Mouse (Mus musculus) liver, postnatal 0 days (tissue): Measurements from ENCODE around the gene Zfp651.

ENCODE experiments used
- CTCF ChIP-seq: sonication (generic); IDR thresholded peaks from 2 replicates; pipeline ENCODE4 v1.5.1; 2016; ENCODE audit warnings: antibody characterized with exemption, low read depth
- EP300 ChIP-seq: IDR thresholded peaks from 2 replicates; pipeline ENCODE4 v1.6.1; 2016; ENCODE audit warnings: antibody characterized with exemption, low read depth, mild to moderate bottlenecking

DNA sequence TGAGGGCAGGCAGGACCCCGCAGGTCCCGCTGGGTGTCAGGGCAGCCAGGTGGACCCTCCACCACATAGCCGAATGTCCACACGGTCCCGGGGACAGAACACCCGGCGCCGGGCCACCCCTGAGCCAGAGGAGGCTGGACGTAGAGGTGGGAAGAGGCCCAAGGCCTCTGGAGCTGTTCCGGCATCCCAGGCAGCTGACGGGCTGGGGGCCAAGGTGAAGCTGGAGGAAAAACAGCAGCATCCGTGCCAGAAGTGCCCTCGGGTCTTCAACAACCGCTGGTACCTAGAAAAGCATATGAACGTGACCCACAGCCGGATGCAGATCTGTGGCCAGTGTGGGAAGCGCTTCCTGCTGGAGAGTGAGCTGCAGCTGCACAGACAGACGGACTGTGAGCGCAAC lies 4.6 kb downstream of the Zfp651 start:
- TF ChIP-seq CTCF (no peak), EP300 (no peak)
